Mouse (Mus musculus): ENCODE measurements at regions not wholly inside any gene's neighbourhood (a gene's known extent, or its start where the extent isn't known, plus 50 kb on each side); places are given as distances from the start of the nearest gene placed in this dataset.

GRCm38 (mm10) chr4:31561183-31561582 is 402.7 kb upstream of the Map3k7 start:
- TF ChIP-seq CTCF (IDR thresholded peaks at IDR 0.05; ENCODE audit: extremely low read depth, insufficient read length, insufficient replicate concordance, low read depth, low read length) (no peak), POLR2A (IDR thresholded peaks at IDR 0.05; ENCODE audit: low read depth, low read length) (no peak)
